Mouse (Mus musculus) embryonic facial prominence, embryonic 14.5 days (tissue): ENCODE results near the gene Gdi1. TPM values are rescaled to one million over a fixed set of nuclear protein-coding genes. Genes with fewer than 3 reads are reported as not detected.
"Not testable (repeated sequence)": the region's sequence is repeated elsewhere in the genome, so short reads cannot be mapped to it uniquely, and the experiment has no call there.

Source experiments
- ATAC-seq: fragments of 200-750 bp; cut with Nextera tagmentation; 2 replicates; pipeline ENCODE4 v1.8.0; 2017; ENCODE audit warnings: low read depth, moderate number of reproducible peaks, moderate TSS enrichment
- DNase-seq: peaks from one replicate; pipeline ENCODE4 v3.0.0-alpha.2; 2015; ENCODE audit warnings: low spot score
- H3K27ac ChIP-seq: fragments of 300-500 bp; sonication (generic); replicated peaks from 2 replicates; pipeline ENCODE4 v1.5.1; 2014; ENCODE audit warnings: low read depth, mild to moderate bottlenecking, low read length, moderate library complexity
- H3K27me3 ChIP-seq: fragments of 300-500 bp; sonication (generic); replicated peaks from 2 replicates; pipeline ENCODE4 v1.6.1; 2014; ENCODE audit warnings: low read length; ENCODE audit not compliant: control insufficient read depth, insufficient read depth
- H3K36me3 ChIP-seq: fragments of 300-500 bp; sonication (generic); 2 replicates; pipeline ENCODE4 v1.6.1; 2014; ENCODE audit warnings: low read length, mixed read lengths; ENCODE audit not compliant: control insufficient read depth, insufficient read depth
- H3K4me1 ChIP-seq: fragments of 300-500 bp; sonication (generic); 2 replicates; pipeline ENCODE4 v1.6.1; 2014; ENCODE audit warnings: antibody characterized with exemption, low read length; ENCODE audit not compliant: control insufficient read depth, insufficient read depth
- H3K4me2 ChIP-seq: fragments of 300-500 bp; sonication (generic); 2 replicates; pipeline ENCODE4 v1.6.1; 2014; ENCODE audit warnings: low read depth, mild to moderate bottlenecking, low read length, moderate library complexity, mixed read lengths
- H3K4me3 ChIP-seq: fragments of 300-500 bp; sonication (generic); 2 replicates; pipeline ENCODE4 v1.5.1; 2014; ENCODE audit warnings: low read depth, mild to moderate bottlenecking, low read length
- H3K9ac ChIP-seq: fragments of 300-500 bp; sonication (generic); 2 replicates; pipeline ENCODE4 v1.6.1; 2014; ENCODE audit warnings: low read depth, mild to moderate bottlenecking, low read length, moderate library complexity, mixed read lengths
- H3K9me3 ChIP-seq: fragments of 300-500 bp; sonication (generic); 2 replicates; pipeline ENCODE4 v1.6.1; 2016; ENCODE audit warnings: low read length; ENCODE audit not compliant: control insufficient read depth
- WGBS: fragments of 180-500 bp; shearing (Covaris S2); extraction: QIAGEN DNeasy Blood & Tissue Kit; methylation state at CpG from one replicate; pipeline ENCODE4 v1.1.7; 2014; 5-methylcytosine and 5-hydroxymethylcytosine counted together
- microRNA-seq: library from miRNA; unstranded; fragments of <30 nt; microRNA quantifications from one replicate; pipeline ENCODE4, GENCODE M21; 2016; ENCODE audit warnings: borderline number of aligned reads
- polyA plus RNA-seq: library from polyadenylated mRNA; unstranded; fragments of >200 nt; fragmentation: Nextera tagmentation; extraction: Ambion mirVana; gene quantifications from 2 replicates; pipeline ENCODE4 v1.2.1, GENCODE M21; 2014

The Gdi1 gene
- polyA plus RNA-seq, 1 experiment from 2014 or later: 156 TPM

- H3K36me3 ChIP-seq, ATAC-seq, H3K4me1 ChIP-seq, H3K27ac ChIP-seq, H3K4me3 ChIP-seq, H3K9me3 ChIP-seq, H3K9ac ChIP-seq, H3K4me2 ChIP-seq, DNase-seq, H3K27me3 ChIP-seq: not testable (repeated sequence)
- WGBS: 86% methylated on average over 3 of the region's 3 CpGs
Measured at GRCm38 (mm10) chrX:74357069-74357468, 52.3 kb downstream of the Gdi1 start.

GRCm38 (mm10) chrX:74359171-74359570 lies 54.4 kb downstream of the Gdi1 start:
- Histone ChIP-seq H3K4me3 (no peak overlapping the region), H3K4me1 (no peaks in the 10 kb centered on the region), H3K27ac (no peak overlapping the region), H3K27me3 (no peaks in the 10 kb centered on the region), H3K36me3 (no peaks in the 10 kb centered on the region), H3K4me2 (no peak overlapping the region), H3K9me3 (no peaks in the 10 kb centered on the region), H3K9ac (no peak overlapping the region)
- WGBS: 40% methylated on average over 11 of the region's 11 CpGs
- ATAC-seq (no peak), DNase-seq (peak; percentile 20)

Small RNA genes within 50 kb of the gene (microRNA-seq; reads per million reads assigned to microRNA genes)
- gene Mir7091: not detected
- gene Mir7092: 1.3 reads per million

Other genes with a start within 250 kb of the Gdi1 start
- gene Opn1mw, start 177.5 kb upstream of the Gdi1 start, polyA plus RNA-seq: not detected in 2 replicates
- gene Mecp2, start 169.6 kb upstream of the Gdi1 start, polyA plus RNA-seq: 10.4 and 11.3 TPM in 2 replicates
- not detected in 2 replicates for gene Tex28, start 137.2 kb upstream of the Gdi1 start, polyA plus RNA-seq
- not detected in 2 replicates for gene Tktl1, start 127.7 kb upstream of the Gdi1 start, polyA plus RNA-seq
- gene Flna, start 55.2 kb upstream of the Gdi1 start, polyA plus RNA-seq: 284 and 324 TPM in 2 replicates
- 26.1 and 26.9 TPM in 2 replicates for gene Emd, start 50.3 kb upstream of the Gdi1 start, polyA plus RNA-seq
- gene Rpl10, start 34.2 kb upstream of the Gdi1 start, polyA plus RNA-seq: 898 and 935 TPM in 2 replicates
- gene Taz, start 23.1 kb upstream of the Gdi1 start, polyA plus RNA-seq: 61.5 and 63.1 TPM in 2 replicates
- gene Dnase1l1, start 22.7 kb upstream of the Gdi1 start, polyA plus RNA-seq: 16.5 and 19.3 TPM in 2 replicates
- 138 and 143 TPM in 2 replicates for gene Atp6ap1, start 7.9 kb upstream of the Gdi1 start, polyA plus RNA-seq
- 45.6 and 47.9 TPM in 2 replicates for gene Fam50a, start 8.0 kb downstream of the Gdi1 start, polyA plus RNA-seq
- gene Plxna3, start 24.1 kb downstream of the Gdi1 start, polyA plus RNA-seq: 18.0 and 19.7 TPM in 2 replicates
- 94.0 and 104 TPM in 2 replicates for gene Lage3, start 48.6 kb downstream of the Gdi1 start, polyA plus RNA-seq
- gene Ubl4a, start 68.2 kb downstream of the Gdi1 start, polyA plus RNA-seq: 78.8 and 83.5 TPM in 2 replicates
- gene Slc10a3, start 68.4 kb downstream of the Gdi1 start, polyA plus RNA-seq: 21.4 and 22.5 TPM in 2 replicates
- gene Fam3a, start 88.3 kb downstream of the Gdi1 start, polyA plus RNA-seq: 38.4 and 43.0 TPM in 2 replicates
- gene Ikbkg, start 88.3 kb downstream of the Gdi1 start, polyA plus RNA-seq: 20.7 and 25.4 TPM in 2 replicates
- 43.9 and 50.7 TPM in 2 replicates for gene G6pdx, start 124.2 kb downstream of the Gdi1 start, polyA plus RNA-seq
- not detected in 2 replicates for gene Gm6880, start 176.4 kb downstream of the Gdi1 start, polyA plus RNA-seq